Mouse (Mus musculus) liver, embryonic 11.5 days (tissue): ENCODE data around the gene Brd3. TPM values are rescaled to one million over a fixed set of nuclear protein-coding genes. Genes with fewer than 3 reads are reported as not detected.
A peak's percentile ranks its signal among the peaks of the same experiment; 100 is the strongest.
"Not testable (repeated sequence)": the region's sequence is repeated elsewhere in the genome, so short reads cannot be mapped to it uniquely, and the experiment has no call there.

Experiments
- ATAC-seq: fragments of 200-750 bp; cut with Nextera tagmentation; replicated peaks from 2 replicates; pipeline ENCODE4 v1.8.0; 2017; ENCODE audit warnings: moderate number of reproducible peaks, mild to moderate bottlenecking, moderate TSS enrichment, moderate library complexity; ENCODE audit not compliant: low FRiP score
- DNase-seq: peaks from one replicate; pipeline ENCODE4 v3.0.0-alpha.2; 2017; ENCODE audit warnings: low spot score
- H3K27ac ChIP-seq: fragments of 300-500 bp; sonication (generic); 2 replicates; pipeline ENCODE4 v1.5.1; 2014; ENCODE audit warnings: mild to moderate bottlenecking, low read depth, low read length, control low read depth
- H3K27me3 ChIP-seq: fragments of 300-500 bp; sonication (generic); replicated peaks from 2 replicates; pipeline ENCODE4 v1.6.1; 2014; ENCODE audit warnings: low read length, mixed read lengths; ENCODE audit not compliant: control insufficient read depth, insufficient read depth
- H3K36me3 ChIP-seq: fragments of 300-500 bp; sonication (generic); 2 replicates; pipeline ENCODE4 v1.6.1; 2014; ENCODE audit warnings: mild to moderate bottlenecking, low read length, moderate library complexity, mixed read lengths; ENCODE audit not compliant: control insufficient read depth, insufficient read depth
- H3K4me1 ChIP-seq: fragments of 300-500 bp; sonication (generic); replicated peaks from 2 replicates; pipeline ENCODE4 v1.6.1; 2014; ENCODE audit warnings: low read length, mixed read lengths; ENCODE audit not compliant: control insufficient read depth, insufficient read depth
- H3K4me2 ChIP-seq: fragments of 300-500 bp; sonication (generic); 2 replicates; pipeline ENCODE4 v1.6.1; 2014; ENCODE audit warnings: mild to moderate bottlenecking, control low read depth, moderate library complexity
- H3K4me3 ChIP-seq: fragments of 300-500 bp; sonication (generic); 2 replicates; pipeline ENCODE4 v1.5.1; 2014; ENCODE audit warnings: low read depth, low read length, control low read depth
- H3K9ac ChIP-seq: fragments of 300-500 bp; sonication (generic); 2 replicates; pipeline ENCODE4 v1.6.1; 2014; ENCODE audit warnings: low read depth, low read length, control low read depth
- H3K9me3 ChIP-seq: fragments of 300-500 bp; sonication (generic); 2 replicates; pipeline ENCODE4 v1.6.1; 2016; ENCODE audit warnings: low read length, inconsistent platforms, mixed read lengths; ENCODE audit not compliant: control insufficient read depth
- WGBS: fragments of 180-500 bp; shearing (Covaris S2); extraction: QIAGEN DNeasy Blood & Tissue Kit; methylation state at CpG from one replicate; pipeline ENCODE4 v1.1.7; 2014; 5-methylcytosine and 5-hydroxymethylcytosine counted together
- polyA plus RNA-seq: library from polyadenylated mRNA; unstranded; fragments of >200 nt; fragmentation: Nextera tagmentation; extraction: Ambion mirVana; gene quantifications from 2 replicates; pipeline ENCODE4 v1.2.1, GENCODE M21; 2014

The Brd3 gene
- polyA plus RNA-seq, 1 experiment from 2014 or later: 113 TPM

- H3K27ac ChIP-seq, H3K36me3 ChIP-seq, DNase-seq, ATAC-seq, H3K27me3 ChIP-seq, H3K4me2 ChIP-seq, H3K9ac ChIP-seq, H3K9me3 ChIP-seq, H3K4me3 ChIP-seq, H3K4me1 ChIP-seq: not testable (repeated sequence)
- WGBS: 86% methylated on average over 3 of the region's 3 CpGs
These were observed 38.1 kb upstream of the Brd3 start for GRCm38 (mm10) chr2:27545517-27545916.

GRCm38 (mm10) chr2:27544613-27545012 is 37.2 kb upstream of the Brd3 start:
- Histone ChIP-seq H3K9me3 (no peaks in the 10 kb centered on the region), H3K27me3 (no peaks in the 10 kb centered on the region), H3K9ac (no peak overlapping the region), H3K36me3 (no peaks in the 10 kb centered on the region), H3K27ac (no peak overlapping the region), H3K4me3 (no peak overlapping the region), H3K4me1 (peaks cover 8% of the 10 kb centered on the region; the same call in 1 of the 2 replicates), H3K4me2 (no peak overlapping the region)
- DNase-seq (no peak), ATAC-seq (no peak)
- 81% methylated on average over 6 of the region's 6 CpGs for WGBS

- ATAC-seq (no peak), DNase-seq (no peak)
- H3K9ac ChIP-seq: peak overlapping the region; percentile 71
- H3K27me3 ChIP-seq: no peaks in the 10 kb centered on the region
- H3K27ac ChIP-seq: no peak overlapping the region
- peaks cover 8% of the 10 kb centered on the region; the same call in 1 of the 2 replicates for H3K4me1 ChIP-seq
- no peaks in the 10 kb centered on the region; the same call in 1 of the 2 replicates for H3K36me3 ChIP-seq
- no peaks in the 10 kb centered on the region for H3K9me3 ChIP-seq
- H3K4me3 ChIP-seq: no peak overlapping the region
- WGBS: 84% methylated on average over 3 of the region's 3 CpGs
- H3K4me2 ChIP-seq: peak overlapping the region; percentile 83
These were observed 33.8 kb upstream of the Brd3 start for GRCm38 (mm10) chr2:27541225-27541624.

- Histone ChIP-seq H3K27ac (peak overlapping the region; percentile 83), H3K27me3 (no peaks in the 10 kb centered on the region), H3K9me3 (no peaks in the 10 kb centered on the region), H3K4me3 (peak overlapping the region; percentile 54), H3K36me3 (peaks cover 6% of the 10 kb centered on the region; the same call in 1 of the 2 replicates), H3K4me2 (peak overlapping the region; percentile 83), H3K4me1 (peaks cover 8% of the 10 kb centered on the region; the same call in 1 of the 2 replicates), H3K9ac (peak overlapping the region; percentile 71)
- DNase-seq (no peak), ATAC-seq (peak; percentile 12)
- WGBS: 27% methylated on average over 10 of the region's 10 CpGs
These were observed 33.0 kb upstream of the Brd3 start for GRCm38 (mm10) chr2:27540515-27540836.

- WGBS: under 1% methylated on average over 46 of the region's 46 CpGs
- H3K4me2 ChIP-seq: peak overlapping the region; percentile 83
- peak overlapping the region; percentile 54 for H3K4me3 ChIP-seq
- peaks cover 8% of the 10 kb centered on the region; the same call in 1 of the 2 replicates for H3K4me1 ChIP-seq
- ATAC-seq: peak; percentile 96
- H3K36me3 ChIP-seq: peaks cover 8% of the 10 kb centered on the region
- H3K9ac ChIP-seq: peak overlapping the region; percentile 71
- peak overlapping the region; percentile 83 for H3K27ac ChIP-seq
- H3K27me3 ChIP-seq: no peaks in the 10 kb centered on the region
- H3K9me3 ChIP-seq: no peaks in the 10 kb centered on the region
- DNase-seq: peak; percentile 91
These were observed 32.5 kb upstream of the Brd3 start for GRCm38 (mm10) chr2:27539772-27540514.

- Histone ChIP-seq H3K27ac (no peak overlapping the region), H3K4me3 (no peak overlapping the region), H3K9me3 (no peaks in the 10 kb centered on the region), H3K9ac (no peak overlapping the region), H3K36me3 (peaks cover 13% of the 10 kb centered on the region), H3K4me1 (peaks cover 8% of the 10 kb centered on the region; the same call in 1 of the 2 replicates), H3K27me3 (no peaks in the 10 kb centered on the region), H3K4me2 (peak overlapping the region; percentile 2)
- 20% methylated on average over 5 of the region's 5 CpGs for WGBS
- ATAC-seq: no peak
- DNase-seq: no peak
These were observed 31.9 kb upstream of the Brd3 start for GRCm38 (mm10) chr2:27539336-27539735.

- 63% methylated on average over 5 of the region's 5 CpGs for WGBS
- Histone ChIP-seq H3K4me2 (peak overlapping the region; percentile 2; the same call in 1 of the 2 replicates), H3K36me3 (peaks cover 20% of the 10 kb centered on the region)
- not testable (repeated sequence) for H3K4me1 ChIP-seq, ATAC-seq, H3K27ac ChIP-seq, H3K27me3 ChIP-seq, H3K4me3 ChIP-seq, DNase-seq, H3K9me3 ChIP-seq, H3K9ac ChIP-seq
These were observed 31.2 kb upstream of the Brd3 start for GRCm38 (mm10) chr2:27538455-27539330.

GRCm38 (mm10) chr2:27518283-27518682 is 10.8 kb upstream of the Brd3 start:
- DNase-seq (no peak), ATAC-seq (no peak)
- H3K4me2 ChIP-seq: no peak overlapping the region
- no peak overlapping the region for H3K9ac ChIP-seq
- no peak overlapping the region for H3K4me3 ChIP-seq
- H3K9me3 ChIP-seq: no peaks in the 10 kb centered on the region
- 91% methylated on average over 3 of the region's 3 CpGs for WGBS
- H3K27ac ChIP-seq: no peak overlapping the region
- H3K4me1 ChIP-seq: peaks cover 24% of the 10 kb centered on the region
- peaks cover 31% of the 10 kb centered on the region for H3K36me3 ChIP-seq
- H3K27me3 ChIP-seq: no peaks in the 10 kb centered on the region
